8 mouse cellular contexts compared by ENCODE assay signal in the genomic region with DNA sequence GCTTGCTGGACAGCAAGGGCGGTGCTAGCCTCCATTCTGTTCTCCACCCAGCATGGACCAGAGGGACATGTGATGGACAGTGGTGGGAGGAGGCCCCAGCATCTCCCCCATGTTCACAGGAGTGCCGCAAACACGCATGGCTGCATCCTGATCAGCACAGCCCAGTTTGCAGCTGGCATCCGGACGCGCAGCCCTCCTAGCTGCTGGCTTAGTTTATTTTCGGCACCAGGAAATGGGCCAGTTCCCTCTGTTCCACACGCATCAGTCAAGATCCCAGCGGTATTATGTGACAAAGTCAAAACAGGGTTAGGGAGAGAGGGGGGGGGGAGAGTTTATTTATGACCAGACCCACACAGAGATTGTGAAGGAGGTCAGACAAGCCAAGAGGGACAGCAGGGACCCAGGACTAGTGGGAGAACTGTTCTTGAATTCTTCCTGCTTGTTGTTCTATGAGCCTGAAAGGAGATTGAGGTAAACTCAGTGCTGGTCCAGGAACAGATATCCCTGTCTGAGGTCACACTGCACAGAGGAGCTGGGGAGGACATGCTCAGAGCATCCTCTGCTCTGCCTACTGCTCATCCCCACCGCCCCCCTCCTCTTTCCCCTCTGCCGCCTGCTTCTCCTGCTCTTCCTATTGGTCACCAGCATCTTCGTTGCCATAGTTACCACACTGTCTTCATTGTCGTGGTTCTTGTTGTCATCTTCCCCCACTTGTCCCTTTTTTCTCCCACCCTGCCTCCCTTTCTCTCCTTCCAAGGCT. TPM values are rescaled to one million over a fixed set of nuclear protein-coding genes. Genes with fewer than 3 reads are reported as not detected.
DNase-seq lines count a peak whose midpoint lies in the region; ATAC-seq and TF ChIP-seq lines count a peak whose summit lies in the region.

No protein-coding gene starts in this region.

- TF ChIP-seq POLR2A in embryonic fibroblast, embryonic 13.5 days (IDR thresholded peaks at IDR 0.05; ENCODE audit: low read depth, low read length) = no peak

- H3K4me3 ChIP-seq in embryonic fibroblast, embryonic 13.5 days (ENCODE audit: insufficient read depth, low read length) = no peak overlapping the region

- ATAC-seq in hematopoietic stem cell, adult 5-6 weeks (replicated peaks in 1 of 2; ENCODE audit: insufficient read depth in 1 of 2, low FRiP score in 2 of 2, low TSS enrichment in 1 of 2, low read depth in 1 of 2, poor library complexity in 2 of 2, severe bottlenecking in 2 of 2) = peak; percentile 70 to 78

- DNase-seq in adrenal gland, postnatal 14 days = peak; percentile 34
- DNase-seq in adrenal gland, postnatal 25 days = no peak
- DNase-seq in layer of hippocampus, postnatal 10 days (ENCODE audit: low spot score in 2 of 2) = peak; percentile 21 to 46
- DNase-seq in mesoderm, embryonic 11.5 days (ENCODE audit: low read depth, low spot score) = peak; percentile 49
- peak; percentile 69 for DNase-seq in right cerebral cortex, postnatal 4 days
- DNase-seq in ovary, adult 18-20 months (ENCODE audit: low spot score) = no peak

- H3K27ac ChIP-seq in embryonic fibroblast, embryonic 13.5 days (ENCODE audit: insufficient read depth, low read length) = 0 out of 2 replicates have a peak overlapping the region, but pooled peaks have one; percentile 53

- TF ChIP-seq CTCF in embryonic fibroblast, embryonic 13.5 days (IDR thresholded peaks at IDR 0.05; ENCODE audit: borderline replicate concordance, insufficient read depth, low read length) = no peak

- 0 out of 2 replicates have a peak, but pooled peaks cover 4% of the 10 kb centered on the region for H3K4me1 ChIP-seq in embryonic fibroblast, embryonic 13.5 days (ENCODE audit: control insufficient read depth, insufficient read depth, low read length)

RNA-seq across cellular contexts. Expression of gene Myo5c, which starts 22.6 kb away (rescaled TPM):
- 7.0 and 7.3 TPM in 2 replicates for total RNA-seq in adrenal gland, postnatal 14 days (2021)
- total RNA-seq in adrenal gland, postnatal 25 days (2021) = 3.8 and 4.8 TPM in 2 replicates
- 0.99 and 1.9 TPM in 2 replicates for polyA plus RNA-seq in embryonic fibroblast, embryonic 13.5 days (2011; ENCODE audit: insufficient read length, low read depth, missing spikeins)
- total RNA-seq in hematopoietic stem cell, adult 5-6 weeks (2017) = 12.1 and 12.6 TPM in 2 replicates
- total RNA-seq in layer of hippocampus, postnatal 10 days (2021) = under 1 TPM; 0.29 to 0.80 TPM

RNA-seq across cellular contexts. Expression of gene Gnb5, which starts 51.7 kb away (rescaled TPM):
- total RNA-seq in adrenal gland, postnatal 14 days (2021) = 30.0 and 32.6 TPM in 2 replicates
- total RNA-seq in adrenal gland, postnatal 25 days (2021) = 36.7 and 37.3 TPM in 2 replicates
- polyA plus RNA-seq in embryonic fibroblast, embryonic 13.5 days (2011; ENCODE audit: insufficient read length, low read depth, missing spikeins) = 23.1 and 24.0 TPM in 2 replicates
- 6.5 and 8.4 TPM in 2 replicates for total RNA-seq in hematopoietic stem cell, adult 5-6 weeks (2017)
- total RNA-seq in layer of hippocampus, postnatal 10 days (2021) = 100 to 1,000 TPM; 105 to 110 TPM

Comparison
In these comparisons a context has a peak if more than half of its experiments do, and no peak if none do; other contexts are left out.
1. DNase-seq: peak in adrenal gland, postnatal 14 days (single experiment), layer of hippocampus, postnatal 10 days (2 of 2), mesoderm, embryonic 11.5 days (single experiment) and right cerebral cortex, postnatal 4 days (single experiment); none in adrenal gland, postnatal 25 days (single experiment) and ovary, adult 18-20 months (single experiment).